Mouse (Mus musculus): ENCODE results near the gene Zan. TPM values are rescaled to one million over a fixed set of nuclear protein-coding genes. Genes with fewer than 3 reads are reported as not detected.
"Not testable (repeated sequence)": the region's sequence is repeated elsewhere in the genome, so short reads cannot be mapped to it uniquely, and the experiment has no call there.

Zan gene
- polyA plus RNA-seq, 1 experiment from 2014 or later = 0.15 TPM

- Histone ChIP-seq H3K27me3 (no peaks in the 10 kb centered on the region), H3K27ac (no peak overlapping the region), H3K36me3 (no peaks in the 10 kb centered on the region), H3K4me1 (no peaks in the 10 kb centered on the region), H3K9ac (no peak overlapping the region), H3K4me3 (no peak overlapping the region), H3K9me3 (replicated peaks) (no peaks in the 10 kb centered on the region), H3K4me2 (replicated peaks) (no peak overlapping the region)
- no peak for ATAC-seq (ENCODE audit: low FRiP score)
Measured at GRCm38 (mm10) chr5:137445536-137445935, 31.3 kb downstream of the Zan start.

- H3K27me3 ChIP-seq = no peaks in the 10 kb centered on the region
- ATAC-seq (ENCODE audit: low FRiP score) = no peak
- H3K4me2 ChIP-seq (replicated peaks) = no peak overlapping the region
- no peak overlapping the region for H3K27ac ChIP-seq
- WGBS = 85% methylated on average over 11 of the region's 11 CpGs
- H3K36me3 ChIP-seq = no peaks in the 10 kb centered on the region
- H3K9ac ChIP-seq = no peak overlapping the region
- no peak overlapping the region for H3K4me3 ChIP-seq
- H3K9me3 ChIP-seq (replicated peaks) = no peaks in the 10 kb centered on the region
- H3K4me1 ChIP-seq = no peaks in the 10 kb centered on the region
Measured at GRCm38 (mm10) chr5:137440216-137440855, 36.5 kb downstream of the Zan start.

DNA sequence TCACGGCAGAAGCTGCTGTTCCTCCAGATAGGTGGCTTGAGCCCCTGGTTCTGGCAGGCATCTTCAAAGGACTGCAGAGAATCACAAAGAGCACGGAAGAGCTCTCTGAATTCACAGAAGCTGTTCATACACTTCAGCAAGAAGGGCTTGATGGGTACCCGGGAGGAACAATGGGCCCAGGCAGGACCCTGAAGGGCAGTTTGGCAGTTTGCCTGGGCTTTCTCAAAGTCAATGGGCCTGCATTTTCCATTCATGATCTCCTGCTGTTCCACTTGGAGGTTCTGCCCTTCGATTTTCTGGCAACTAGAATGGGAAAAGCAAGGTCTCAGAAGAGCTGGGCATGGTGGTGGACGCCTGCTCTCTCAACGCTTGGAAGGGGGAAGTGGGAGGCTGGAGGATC lies 43.0 kb downstream of the Zan start:
- H3K4me3 ChIP-seq = no peak overlapping the region
- 44% methylated on average over 6 of the region's 6 CpGs for WGBS
- H3K9me3 ChIP-seq (replicated peaks) = no peaks in the 10 kb centered on the region
- H3K27ac ChIP-seq = no peak overlapping the region
- H3K4me1 ChIP-seq = 0 out of 2 replicates have a peak, but pooled peaks cover 3% of the 10 kb centered on the region
- no peak overlapping the region for H3K9ac ChIP-seq
- no peak for ATAC-seq (ENCODE audit: low FRiP score)
- H3K36me3 ChIP-seq = no peaks in the 10 kb centered on the region
- H3K4me2 ChIP-seq (replicated peaks) = no peak overlapping the region
- H3K27me3 ChIP-seq = no peaks in the 10 kb centered on the region

DNA sequence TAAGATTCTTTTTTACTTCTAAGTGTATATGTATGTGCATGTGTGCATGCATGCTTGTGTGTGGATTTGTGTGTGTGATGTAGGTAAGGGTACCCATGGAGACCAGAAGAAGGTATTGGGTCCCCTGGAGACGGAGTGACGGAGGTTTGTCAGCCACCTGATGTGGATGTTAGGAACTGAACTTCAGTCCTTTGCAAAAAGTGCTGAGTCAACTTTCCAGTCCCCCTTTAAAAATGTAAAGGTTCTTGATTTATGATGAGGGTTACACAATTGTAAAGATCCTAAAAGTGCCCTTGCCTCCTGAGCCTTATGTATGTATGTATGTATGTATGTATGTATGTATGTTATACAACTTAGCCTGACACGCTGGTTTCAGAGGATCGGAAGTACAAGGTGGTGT lies 46.5 kb downstream of the Zan start:
- H3K9me3 ChIP-seq (replicated peaks); H3K4me2 ChIP-seq (replicated peaks); ATAC-seq (ENCODE audit: low FRiP score); H3K36me3 ChIP-seq; H3K4me3 ChIP-seq; H3K4me1 ChIP-seq; H3K27me3 ChIP-seq; H3K27ac ChIP-seq; H3K9ac ChIP-seq: not testable (repeated sequence)
- 90% methylated on average over 4 of the region's 4 CpGs for WGBS

GRCm38 (mm10) chr5:137425648-137426047 lies 51.2 kb downstream of the Zan start:
- H3K27ac ChIP-seq = no peak overlapping the region
- no peak overlapping the region for H3K9ac ChIP-seq
- H3K4me1 ChIP-seq = no peaks in the 10 kb centered on the region
- no peak overlapping the region for H3K4me3 ChIP-seq
- no peak overlapping the region for H3K4me2 ChIP-seq (replicated peaks)
- H3K9me3 ChIP-seq (replicated peaks) = no peaks in the 10 kb centered on the region
- ATAC-seq (ENCODE audit: low FRiP score) = no peak
- H3K27me3 ChIP-seq = no peaks in the 10 kb centered on the region
- no peaks in the 10 kb centered on the region for H3K36me3 ChIP-seq
- WGBS = 71% methylated on average over 6 of the region's 6 CpGs

DNA sequence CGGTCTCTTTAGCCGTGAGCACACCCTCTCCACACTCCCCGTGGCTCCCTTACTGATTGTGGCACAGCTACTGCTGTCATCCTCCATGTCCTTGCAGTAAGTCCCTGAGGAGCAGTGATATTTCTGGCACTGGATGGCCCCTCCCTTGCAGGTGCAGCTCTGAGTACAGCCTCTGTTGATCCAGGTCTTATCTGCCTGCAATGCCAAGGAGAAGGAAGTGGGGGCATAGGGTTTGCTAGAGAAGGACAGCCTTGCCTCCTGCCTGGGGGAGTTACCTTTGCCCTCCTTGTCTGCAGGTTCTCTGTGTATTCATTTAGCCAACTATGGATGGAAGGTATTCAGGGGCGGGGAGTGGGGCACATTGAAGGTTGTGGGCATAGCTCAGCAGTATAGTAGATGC lies 57.0 kb downstream of the Zan start:
- H3K27ac ChIP-seq = no peak overlapping the region
- no peak overlapping the region for H3K9ac ChIP-seq
- no peaks in the 10 kb centered on the region for H3K4me1 ChIP-seq
- no peak overlapping the region for H3K4me3 ChIP-seq
- WGBS = 75% methylated on average over 4 of the region's 4 CpGs
- H3K9me3 ChIP-seq (replicated peaks) = no peaks in the 10 kb centered on the region
- no peaks in the 10 kb centered on the region for H3K27me3 ChIP-seq
- no peak overlapping the region for H3K4me2 ChIP-seq (replicated peaks)
- ATAC-seq (ENCODE audit: low FRiP score) = no peak
- no peaks in the 10 kb centered on the region for H3K36me3 ChIP-seq

- Histone ChIP-seq H3K27me3 (no peaks in the 10 kb centered on the region), H3K36me3 (no peaks in the 10 kb centered on the region), H3K27ac (no peak overlapping the region), H3K4me1 (no peaks in the 10 kb centered on the region), H3K9ac (no peak overlapping the region), H3K4me3 (no peak overlapping the region), H3K4me2 (replicated peaks) (no peak overlapping the region), H3K9me3 (replicated peaks) (no peaks in the 10 kb centered on the region)
- 75% methylated on average over 9 of the region's 9 CpGs for WGBS
- no peak for ATAC-seq (ENCODE audit: low FRiP score)
Measured at GRCm38 (mm10) chr5:137419105-137419504, 57.8 kb downstream of the Zan start.

DNA sequence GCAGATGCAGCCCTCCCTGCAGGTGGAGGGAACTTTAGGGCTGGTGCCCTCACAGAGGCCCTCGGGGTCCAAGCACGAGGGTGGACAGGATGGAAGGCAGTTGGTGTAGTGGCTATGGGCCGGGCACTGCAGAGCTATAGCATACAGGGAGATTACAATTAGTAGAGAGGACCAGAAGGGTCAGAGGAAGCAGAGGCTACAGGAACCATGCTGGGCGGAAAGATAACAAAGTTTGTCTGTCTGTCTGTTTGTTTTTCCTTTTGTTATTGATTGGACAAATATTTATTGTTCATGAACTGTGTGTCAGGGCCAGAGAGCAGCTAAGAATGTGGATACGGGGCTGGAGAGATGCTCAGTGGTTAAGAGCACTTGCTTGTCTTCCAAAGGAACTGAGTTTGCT lies 62.6 kb downstream of the Zan start:
- H3K9me3 ChIP-seq (replicated peaks) = no peaks in the 10 kb centered on the region
- 64% methylated on average over 5 of the region's 5 CpGs for WGBS

GRCm38 (mm10) chr5:137411235-137411634 lies 65.6 kb downstream of the Zan start:
- Histone ChIP-seq H3K27ac (no peak overlapping the region), H3K4me3 (no peak overlapping the region), H3K27me3 (no peaks in the 10 kb centered on the region), H3K9ac (no peak overlapping the region), H3K4me1 (peaks cover 15% of the 10 kb centered on the region), H3K36me3 (no peaks in the 10 kb centered on the region), H3K9me3 (replicated peaks) (no peaks in the 10 kb centered on the region), H3K4me2 (replicated peaks) (no peak overlapping the region)
- WGBS = 79% methylated on average over 8 of the region's 8 CpGs
- ATAC-seq (ENCODE audit: low FRiP score) = no peak

More for the DNA sequence above, 62.6 kb downstream of the Zan start:
- H3K4me3 ChIP-seq = no peak overlapping the region
- no peaks in the 10 kb centered on the region for H3K36me3 ChIP-seq
- H3K4me2 ChIP-seq (replicated peaks) = no peak overlapping the region
- no peaks in the 10 kb centered on the region for H3K4me1 ChIP-seq
- no peak for ATAC-seq (ENCODE audit: low FRiP score)
- no peak overlapping the region for H3K9ac ChIP-seq
- H3K27me3 ChIP-seq = no peaks in the 10 kb centered on the region
- H3K27ac ChIP-seq = no peak overlapping the region

- no peaks in the 10 kb centered on the region for H3K9me3 ChIP-seq (replicated peaks)
- no peaks in the 10 kb centered on the region for H3K27me3 ChIP-seq
- H3K36me3 ChIP-seq = no peaks in the 10 kb centered on the region
- no peak overlapping the region for H3K9ac ChIP-seq
- H3K4me3 ChIP-seq = no peak overlapping the region
- no peak for ATAC-seq (ENCODE audit: low FRiP score)
- H3K27ac ChIP-seq = no peak overlapping the region
- peaks cover 15% of the 10 kb centered on the region for H3K4me1 ChIP-seq
- 94% methylated on average over 3 of the region's 3 CpGs for WGBS
- no peak overlapping the region for H3K4me2 ChIP-seq (replicated peaks)
Measured at GRCm38 (mm10) chr5:137410549-137410948, 66.3 kb downstream of the Zan start.

- WGBS = 78% methylated on average over 3 of the region's 3 CpGs
- Histone ChIP-seq H3K9me3 (replicated peaks) (no peaks in the 10 kb centered on the region), H3K4me1 (peaks cover 15% of the 10 kb centered on the region), H3K36me3 (no peaks in the 10 kb centered on the region), H3K4me2 (replicated peaks) (no peak overlapping the region), H3K27ac (no peak overlapping the region), H3K9ac (no peak overlapping the region), H3K4me3 (no peak overlapping the region), H3K27me3 (no peaks in the 10 kb centered on the region)
- ATAC-seq (ENCODE audit: low FRiP score) = no peak
Measured at GRCm38 (mm10) chr5:137410066-137410465, 66.8 kb downstream of the Zan start.

DNA sequence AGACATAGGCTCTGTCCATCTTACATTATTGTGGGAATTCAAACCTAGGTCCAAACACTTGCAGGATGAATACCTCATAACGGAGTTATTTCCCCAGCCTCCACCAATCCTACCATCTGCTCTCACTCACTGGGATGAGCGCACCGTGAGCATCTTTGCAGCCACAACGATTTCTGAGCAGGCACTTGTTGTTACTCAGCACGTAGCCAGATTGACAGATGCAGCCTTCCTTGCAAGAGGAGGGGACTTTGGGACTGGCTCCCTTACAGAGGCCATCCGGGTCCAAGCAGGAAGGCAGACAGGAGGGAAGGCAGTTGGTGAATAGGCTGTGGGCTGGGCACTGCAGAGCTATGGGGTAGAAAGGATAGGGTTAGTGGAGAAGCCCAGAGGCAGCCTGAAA lies 67.4 kb downstream of the Zan start:
- Histone ChIP-seq H3K27me3 (no peaks in the 10 kb centered on the region), H3K36me3 (no peaks in the 10 kb centered on the region), H3K9ac (no peak overlapping the region), H3K4me2 (replicated peaks) (no peak overlapping the region), H3K4me3 (no peak overlapping the region), H3K4me1 (peaks cover 15% of the 10 kb centered on the region), H3K27ac (no peak overlapping the region), H3K9me3 (replicated peaks) (no peaks in the 10 kb centered on the region)
- no peak for ATAC-seq (ENCODE audit: low FRiP score)
- WGBS = 51% methylated on average over 6 of the region's 6 CpGs

DNA sequence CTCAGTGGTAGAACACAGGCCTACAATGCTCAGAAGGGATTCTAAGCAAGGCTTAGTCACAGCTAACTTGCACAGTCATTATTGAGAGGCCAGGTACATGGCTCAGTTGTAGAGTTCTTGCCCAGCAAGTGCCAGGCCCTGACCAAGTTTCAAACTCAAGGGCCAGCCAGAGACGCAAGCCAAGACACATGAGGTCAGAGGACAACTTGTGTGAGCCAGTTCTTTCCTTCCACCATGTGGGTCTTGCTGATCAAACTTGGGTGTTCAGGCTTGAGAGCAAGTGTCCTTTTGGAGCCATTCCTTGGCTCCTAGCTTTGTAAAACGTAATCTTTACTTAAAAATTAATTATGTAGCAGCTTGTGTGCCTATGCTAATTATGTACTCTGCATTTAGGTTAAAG lies 72.8 kb downstream of the Zan start:
- H3K27ac ChIP-seq = no peak overlapping the region
- H3K9ac ChIP-seq = no peak overlapping the region
- no peak overlapping the region for H3K4me2 ChIP-seq (replicated peaks)
- WGBS = 83% methylated on average over 2 of the region's 2 CpGs
- H3K4me1 ChIP-seq = peaks cover 15% of the 10 kb centered on the region
- no peak overlapping the region for H3K4me3 ChIP-seq
- H3K27me3 ChIP-seq = 0 out of 2 replicates have a peak, but pooled peaks cover 2% of the 10 kb centered on the region
- no peak for ATAC-seq (ENCODE audit: low FRiP score)
- H3K9me3 ChIP-seq (replicated peaks) = no peaks in the 10 kb centered on the region
- H3K36me3 ChIP-seq = no peaks in the 10 kb centered on the region
